ENCODE assay signal across 22 mouse cellular contexts in the genomic region with DNA sequence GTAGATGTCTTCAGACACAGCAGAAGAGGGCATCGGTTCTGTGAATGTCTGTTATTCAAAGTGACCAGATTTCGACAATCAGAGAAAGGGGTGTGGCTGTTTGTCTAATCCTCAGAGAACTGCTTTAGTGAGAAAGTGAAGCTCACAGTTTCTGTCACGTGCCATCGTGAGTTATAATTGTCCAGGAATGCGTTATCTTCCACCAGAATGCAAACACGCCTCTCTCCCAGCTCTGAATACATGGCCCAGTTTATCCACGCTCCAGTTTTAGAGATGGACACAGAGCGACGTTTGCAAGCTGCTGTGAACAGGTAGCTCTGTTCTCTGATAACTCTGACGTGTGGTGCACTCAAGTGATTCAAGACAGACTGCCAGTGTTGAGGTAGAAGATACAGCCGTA. TPM values are rescaled to one million over a fixed set of nuclear protein-coding genes. Genes with fewer than 3 reads are reported as not detected.
DNase-seq lines count a peak whose midpoint lies in the region; ATAC-seq and TF ChIP-seq lines count a peak whose summit lies in the region.
"Had no signal": no experiment of that assay in that cellular context is flagged by ENCODE, and none has a peak within 500 bp of the region (broad histone marks: within the 10 kb centered on the region; RNA-seq: fewer than 3 reads in every experiment).

No protein-coding gene starts in this region.

- peak overlapping the region; percentile 41 for H3K4me2 ChIP-seq in heart, embryonic 15.5 days
- H3K4me2 ChIP-seq in intestine, embryonic 15.5 days (replicated peaks) = no peak overlapping the region
- H3K4me2 ChIP-seq: embryonic facial prominence, embryonic 12.5 days; forebrain, embryonic 12.5 days; hindbrain, embryonic 13.5 days; kidney, embryonic 15.5 days had no signal

- no peaks in the 10 kb centered on the region for H3K27me3 ChIP-seq in heart, embryonic 15.5 days
- no peaks in the 10 kb centered on the region for H3K27me3 ChIP-seq in intestine, embryonic 15.5 days (replicated peaks)
- H3K27me3 ChIP-seq: embryonic facial prominence, embryonic 12.5 days; forebrain, embryonic 12.5 days; hindbrain, embryonic 13.5 days; kidney, embryonic 15.5 days had no signal

- DNase-seq in gastrocnemius, adult 2 months = no peak
- no peak for DNase-seq in gastrocnemius, postnatal 10 days
- peak; percentile 29 for DNase-seq in Muller cell, postnatal 12 days (ENCODE audit: inconsistent ontology term)
- DNase-seq in heart, adult 9 months (ENCODE audit: low spot score in 2 of 2) = peak; percentile 20 to 21
- no peak for DNase-seq in spleen, adult 12 weeks (ENCODE audit: low spot score)
- DNase-seq in thymus, adult 18-20 months = no peak
- DNase-seq: adrenal gland, postnatal 36 days; cerebellum, adult 18-20 months; cerebellum, postnatal 25 days; kidney, postnatal 4 days; liver; lung, postnatal 4 days; midbrain, embryonic 14.5 days; thymus, postnatal 25 days had no signal

- intact Hi-C loops in gastrocnemius, adult 2 months (cut with DNase I) = no loop called here

- H3K9me3 ChIP-seq in heart, embryonic 15.5 days (replicated peaks) = no peaks in the 10 kb centered on the region
- H3K9me3 ChIP-seq in intestine, embryonic 15.5 days = no peaks in the 10 kb centered on the region
- H3K9me3 ChIP-seq: embryonic facial prominence, embryonic 12.5 days; forebrain, embryonic 12.5 days; hindbrain, embryonic 13.5 days; kidney, embryonic 15.5 days; limb, embryonic 10.5 days had no signal

- H3K9ac ChIP-seq in heart, embryonic 15.5 days = no peak overlapping the region
- no peak overlapping the region for H3K9ac ChIP-seq in intestine, embryonic 15.5 days
- H3K9ac ChIP-seq: embryonic facial prominence, embryonic 12.5 days; forebrain, embryonic 12.5 days; hindbrain, embryonic 13.5 days; kidney, embryonic 15.5 days had no signal

- H3K36me3 ChIP-seq in heart, embryonic 15.5 days = no peaks in the 10 kb centered on the region
- H3K36me3 ChIP-seq in intestine, embryonic 15.5 days = no peaks in the 10 kb centered on the region
- H3K36me3 ChIP-seq: embryonic facial prominence, embryonic 12.5 days; forebrain, embryonic 12.5 days; hindbrain, embryonic 13.5 days; kidney, embryonic 15.5 days; limb, embryonic 10.5 days had no signal

- ATAC-seq in heart, embryonic 15.5 days (replicated peaks; ENCODE audit: insufficient number of reproducible peaks, insufficient read depth, low FRiP score, low read depth) = no peak; the same call in 1 of the 2 replicates
- no peak for ATAC-seq in intestine, embryonic 15.5 days

- H3K27ac ChIP-seq in gastrocnemius, adult 2 months = 0 out of 2 replicates have a peak overlapping the region, but pooled peaks have one; percentile 31
- H3K27ac ChIP-seq in heart, embryonic 15.5 days = peak overlapping the region; percentile 64
- no peak overlapping the region for H3K27ac ChIP-seq in intestine, embryonic 15.5 days
- H3K27ac ChIP-seq: embryonic facial prominence, embryonic 12.5 days; forebrain, embryonic 12.5 days; hindbrain, embryonic 13.5 days; kidney, embryonic 15.5 days; limb, embryonic 10.5 days had no signal

- H3K4me1 ChIP-seq in heart, embryonic 15.5 days (replicated peaks) = peaks cover 32% of the 10 kb centered on the region
- H3K4me1 ChIP-seq in intestine, embryonic 15.5 days (replicated peaks) = 0 out of 2 replicates have a peak, but pooled peaks cover 5% of the 10 kb centered on the region

- no peak for TF ChIP-seq CTCF in gastrocnemius, adult 2 months (IDR thresholded peaks at IDR 0.05)

- 29% methylated on average over 11 of the region's 11 CpGs for WGBS in heart, embryonic 15.5 days
- WGBS in intestine, embryonic 15.5 days = 56% methylated on average over 11 of the region's 11 CpGs

- no peak overlapping the region for H3K4me3 ChIP-seq in gastrocnemius, adult 2 months
- H3K4me3 ChIP-seq in heart, embryonic 15.5 days = no peak overlapping the region
- H3K4me3 ChIP-seq in intestine, embryonic 15.5 days (replicated peaks) = no peak overlapping the region
- H3K4me3 ChIP-seq: embryonic facial prominence, embryonic 12.5 days; erythroblast, embryonic 14.5 days; forebrain, embryonic 12.5 days; hindbrain, embryonic 13.5 days; kidney, embryonic 15.5 days; limb, embryonic 10.5 days had no signal

RNA-seq across cellular contexts. Expression of a gene that starts 31.3 kb away (rescaled TPM):
- total RNA-seq in gastrocnemius, adult 2 months (2021) = 10 to 100 TPM; 73.5 to 85.7 TPM
- total RNA-seq in gastrocnemius, postnatal 10 days (2021) = 10 to 100 TPM; 77.1 to 89.4 TPM
- 26.7 and 30.3 TPM in 2 replicates for polyA plus RNA-seq in heart, embryonic 15.5 days (2015; fragmentation: Nextera tagmentation; extraction: Ambion mirVana)
- 7.1 and 8.2 TPM in 2 replicates for polyA plus RNA-seq in intestine, embryonic 15.5 days (2015; fragmentation: Nextera tagmentation; extraction: Ambion mirVana)

Comparison
In these comparisons a context has a peak if more than half of its experiments do, and no peak if none do; other contexts are left out.
1. DNase-seq: peak in Muller cell, postnatal 12 days (single experiment) and heart, adult 9 months (2 of 2); none in gastrocnemius, adult 2 months (single experiment), gastrocnemius, postnatal 10 days (single experiment), spleen, adult 12 weeks (single experiment) and thymus, adult 18-20 months (0 of 2).